Mouse (Mus musculus): Measurements from ENCODE around the gene Fndc5. TPM values are rescaled to one million over a fixed set of nuclear protein-coding genes. Genes with fewer than 3 reads are reported as not detected.

The Fndc5 gene
- total RNA-seq, 2 experiments from 2014 or later, result not detected

Other genes with a start within 250 kb of the Fndc5 start
- 3.3 and 9.7 TPM in 2 replicates for gene Azin2, start 174.6 kb upstream of the Fndc5 start, total RNA-seq (2014; fragmentation: Nextera tagmentation)
- gene Azin2, start 174.6 kb upstream of the Fndc5 start, total RNA-seq (2017), result 0.21 and 0.95 TPM in 2 replicates
- 166 and 176 TPM in 2 replicates for gene Ak2, start 145.0 kb upstream of the Fndc5 start, total RNA-seq (2014; fragmentation: Nextera tagmentation)
- 169 and 186 TPM in 2 replicates for gene Ak2, start 145.0 kb upstream of the Fndc5 start, total RNA-seq (2017)
- 30.6 and 31.7 TPM in 2 replicates for gene Rnf19b, start 78.7 kb upstream of the Fndc5 start, total RNA-seq (2014; fragmentation: Nextera tagmentation)
- 54.3 and 75.1 TPM in 2 replicates for gene Rnf19b, start 78.7 kb upstream of the Fndc5 start, total RNA-seq (2017)
- gene Tmem54, start 31.5 kb upstream of the Fndc5 start, total RNA-seq (2014; fragmentation: Nextera tagmentation), result not detected in 2 replicates
- gene Tmem54, start 31.5 kb upstream of the Fndc5 start, total RNA-seq (2017), result not detected in 2 replicates
- gene Hpca, start 15.0 kb upstream of the Fndc5 start, total RNA-seq (2014; fragmentation: Nextera tagmentation), result not detected in 2 replicates
- gene Hpca, start 15.0 kb upstream of the Fndc5 start, total RNA-seq (2017), result not detected in 2 replicates
- gene S100pbp, start 52.7 kb downstream of the Fndc5 start, total RNA-seq (2014; fragmentation: Nextera tagmentation), result 20.8 and 30.0 TPM in 2 replicates
- 14.8 and 18.3 TPM in 2 replicates for gene S100pbp, start 52.7 kb downstream of the Fndc5 start, total RNA-seq (2017)
- gene Yars, start 52.8 kb downstream of the Fndc5 start, total RNA-seq (2014; fragmentation: Nextera tagmentation), result 42.7 and 44.3 TPM in 2 replicates
- gene Yars, start 52.8 kb downstream of the Fndc5 start, total RNA-seq (2017), result 56.7 and 64.5 TPM in 2 replicates
- 0.32 and 0.88 TPM in 2 replicates for gene C77080, start 124.4 kb downstream of the Fndc5 start, total RNA-seq (2014; fragmentation: Nextera tagmentation)
- gene C77080, start 124.4 kb downstream of the Fndc5 start, total RNA-seq (2017), result 0.05 TPM in 1 of 2 replicates, not detected in the other
- gene Sync, start 150.6 kb downstream of the Fndc5 start, total RNA-seq (2014; fragmentation: Nextera tagmentation), result not detected in 2 replicates
- not detected in 2 replicates for gene Sync, start 150.6 kb downstream of the Fndc5 start, total RNA-seq (2017)
- gene Rbbp4, start 198.4 kb downstream of the Fndc5 start, total RNA-seq (2014; fragmentation: Nextera tagmentation), result 160 and 220 TPM in 2 replicates
- gene Rbbp4, start 198.4 kb downstream of the Fndc5 start, total RNA-seq (2017), result 133 and 136 TPM in 2 replicates
- gene Zbtb8os, start 198.7 kb downstream of the Fndc5 start, total RNA-seq (2014; fragmentation: Nextera tagmentation), result 87.7 and 90.3 TPM in 2 replicates
- gene Zbtb8os, start 198.7 kb downstream of the Fndc5 start, total RNA-seq (2017), result 67.3 and 124 TPM in 2 replicates
- gene Zbtb8a, start 241.1 kb downstream of the Fndc5 start, total RNA-seq (2014; fragmentation: Nextera tagmentation), result 0.30 and 5.4 TPM in 2 replicates
- gene Zbtb8a, start 241.1 kb downstream of the Fndc5 start, total RNA-seq (2017), result 6.9 and 7.6 TPM in 2 replicates

All from granulocyte monocyte progenitor cell, adult 5-6 weeks (primary cell).